Comparison of ENCODE assay signal across 11 mouse cellular contexts in the genomic region with DNA sequence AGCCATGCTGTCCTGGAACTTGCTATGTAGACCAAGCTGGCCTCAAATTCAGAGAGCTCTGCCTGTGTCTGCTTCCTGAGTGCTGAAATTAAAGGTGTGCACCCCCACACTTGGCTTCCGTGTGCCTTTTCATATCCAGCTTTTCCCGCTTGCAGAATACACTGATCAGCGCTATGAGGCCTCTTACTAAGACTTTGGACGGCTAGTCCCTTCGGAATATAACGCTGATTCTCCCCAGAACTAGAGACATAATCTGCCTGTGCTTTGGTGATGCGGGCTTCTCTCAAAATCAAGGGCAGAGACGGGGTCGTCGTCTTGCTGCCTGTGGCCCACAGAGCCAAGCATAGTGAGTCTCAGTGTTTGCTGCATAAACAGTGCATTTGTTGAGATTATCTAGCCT. TPM values are rescaled to one million over a fixed set of nuclear protein-coding genes. Genes with fewer than 3 reads are reported as not detected.
DNase-seq lines count a peak whose midpoint lies in the region; ATAC-seq and TF ChIP-seq lines count a peak whose summit lies in the region.
"Had no signal": no experiment of that assay in that cellular context is flagged by ENCODE, and none has a peak within 500 bp of the region (broad histone marks: within the 10 kb centered on the region; RNA-seq: fewer than 3 reads in every experiment).

No protein-coding gene starts in this region.

- H3K4me2 ChIP-seq in lung, embryonic 14.5 days = 0 out of 2 replicates have a peak overlapping the region, but pooled peaks have one; percentile 15
- H3K4me2 ChIP-seq in hindbrain, embryonic 14.5 days (replicated peaks) = peak overlapping the region; percentile 22; the same call in 1 of the 2 replicates

- no peaks in the 10 kb centered on the region for H3K79me2 ChIP-seq in heart, adult 2 months (replicated peaks; ENCODE audit: control insufficient read depth, insufficient read depth, low read length)

- no peak overlapping the region for H3K4me3 ChIP-seq in heart, adult 2 months
- no peak overlapping the region for H3K4me3 ChIP-seq in lung, embryonic 14.5 days (ENCODE audit: low read depth, low read length)
- no peak overlapping the region for H3K4me3 ChIP-seq in hindbrain, embryonic 14.5 days (replicated peaks; ENCODE audit: low read length)
- no peak overlapping the region for H3K4me3 ChIP-seq in olfactory bulb, adult 2 months (ENCODE audit: insufficient read depth, low read depth, low read length)
- H3K4me3 ChIP-seq: embryonic facial prominence, embryonic 12.5 days had no signal

- TF ChIP-seq CTCF in heart, adult 2 months (IDR thresholded peaks at IDR 0.05) = no peak
- TF ChIP-seq CTCF in lung, embryonic 14.5 days (IDR thresholded peaks at IDR 0.05; ENCODE audit: low read depth) = no peak
- TF ChIP-seq CTCF in olfactory bulb, adult 2 months (IDR thresholded peaks at IDR 0.05; ENCODE audit: insufficient read depth, low read depth, low read length) = no peak

- TF ChIP-seq POLR2A in heart, adult 2 months (IDR thresholded peaks at IDR 0.05; ENCODE audit: insufficient read depth, low read depth, low read length) = no peak
- no peak for TF ChIP-seq POLR2A in olfactory bulb, adult 2 months (IDR thresholded peaks at IDR 0.05; ENCODE audit: insufficient read depth, low read depth, low read length)

- no peak for DNase-seq in heart, adult 2 months
- DNase-seq in heart, postnatal 10 days = no peak
- no peak for DNase-seq in lung, embryonic 14.5 days
- no peak for DNase-seq in lung, postnatal 25 days (ENCODE audit: low spot score)
- no peak for DNase-seq in hindbrain, embryonic 14.5 days (ENCODE audit: low spot score)
- DNase-seq in ovary, adult 18-20 months (ENCODE audit: low spot score) = no peak

- no peaks in the 10 kb centered on the region for H3K4me1 ChIP-seq in heart, adult 2 months (ENCODE audit: control insufficient read depth, insufficient read depth, low read length)
- H3K4me1 ChIP-seq in lung, embryonic 14.5 days (ENCODE audit: insufficient read depth) = no peaks in the 10 kb centered on the region
- H3K4me1 ChIP-seq in hindbrain, embryonic 14.5 days (replicated peaks; ENCODE audit: control insufficient read depth, insufficient read depth, low read length) = peaks cover 31% of the 10 kb centered on the region
- H3K4me1 ChIP-seq in olfactory bulb, adult 2 months (ENCODE audit: control insufficient read depth, insufficient read depth, low read length) = peaks cover 9% of the 10 kb centered on the region

- no peak overlapping the region for H3K9ac ChIP-seq in heart, adult 2 months (ENCODE audit: low read depth, low read length)
- no peak overlapping the region for H3K9ac ChIP-seq in lung, embryonic 14.5 days
- no peak overlapping the region for H3K9ac ChIP-seq in hindbrain, embryonic 14.5 days
- H3K9ac ChIP-seq: embryonic facial prominence, embryonic 12.5 days had no signal

- no peak for TF ChIP-seq EP300 in heart, adult 2 months (IDR thresholded peaks at IDR 0.05; ENCODE audit: insufficient read depth, low read depth, low read length)

- no peak for ATAC-seq in lung, embryonic 14.5 days (ENCODE audit: insufficient read depth)
- no peak for ATAC-seq in hindbrain, embryonic 14.5 days (ENCODE audit: low FRiP score)
- ATAC-seq in granulocyte monocyte progenitor cell, adult 5-6 weeks (replicated peaks; ENCODE audit: poor library complexity, severe bottlenecking) = no peak

- no peaks in the 10 kb centered on the region; the same call in 1 of the 2 replicates for H3K36me3 ChIP-seq in heart, adult 2 months (ENCODE audit: control insufficient read depth, insufficient read depth, low read length)
- H3K36me3 ChIP-seq in lung, embryonic 14.5 days (ENCODE audit: insufficient read depth) = peaks cover 42% of the 10 kb centered on the region
- peaks cover 30% of the 10 kb centered on the region for H3K36me3 ChIP-seq in hindbrain, embryonic 14.5 days (replicated peaks; ENCODE audit: control insufficient read depth, insufficient read depth)

- intact Hi-C loops in heart, adult 2 months (cut with DNase I) = no loop called here
- intact Hi-C loops in heart, postnatal 10 days (cut with DNase I) = loop anchor here (2.0 kb wide), 1 partner anchor 63 kb away; no protein-coding TSS in a partner anchor

- H3K9me3 ChIP-seq in lung, embryonic 14.5 days (ENCODE audit: low read depth, low read length) = no peaks in the 10 kb centered on the region
- H3K9me3 ChIP-seq in hindbrain, embryonic 14.5 days (ENCODE audit: control insufficient read depth, low read length) = no peaks in the 10 kb centered on the region
- H3K9me3 ChIP-seq: embryonic facial prominence, embryonic 12.5 days had no signal

- H3K27me3 ChIP-seq in heart, adult 2 months (ENCODE audit: control insufficient read depth, insufficient read depth, low read length) = no peaks in the 10 kb centered on the region
- H3K27me3 ChIP-seq in lung, embryonic 14.5 days (ENCODE audit: insufficient read depth, low read length) = no peaks in the 10 kb centered on the region
- H3K27me3 ChIP-seq in hindbrain, embryonic 14.5 days (ENCODE audit: control insufficient read depth, insufficient read depth, low read length) = no peaks in the 10 kb centered on the region
- H3K27me3 ChIP-seq: embryonic facial prominence, embryonic 12.5 days had no signal

- 65% methylated on average over 10 of the region's 10 CpGs for WGBS in heart, adult 2 months
- WGBS in lung, embryonic 14.5 days = 54% methylated on average over 10 of the region's 10 CpGs
- WGBS in hindbrain, embryonic 14.5 days = 74% methylated on average over 10 of the region's 10 CpGs
- WGBS in olfactory bulb, adult 2 months = 51% methylated on average over 10 of the region's 10 CpGs

- H3K27ac ChIP-seq in heart, adult 2 months = peak overlapping the region; percentile 17; the same call in 1 of the 2 replicates
- peak overlapping the region; percentile 58; the same call in 1 of the 2 replicates for H3K27ac ChIP-seq in lung, embryonic 14.5 days (ENCODE audit: low read depth)
- H3K27ac ChIP-seq in hindbrain, embryonic 14.5 days = peak overlapping the region; percentile 57; the same call in 1 of the 2 replicates
- peak overlapping the region; percentile 48; the same call in 1 of the 2 replicates for H3K27ac ChIP-seq in olfactory bulb, adult 2 months (ENCODE audit: insufficient read depth, low read depth, low read length)
- H3K27ac ChIP-seq: embryonic facial prominence, embryonic 12.5 days had no signal

RNA-seq across cellular contexts. Expression of gene Klhl23, which starts 4.2 kb away (rescaled TPM):
- 10 to 100 TPM; 31.8 to 32.3 TPM for total RNA-seq in heart, adult 2 months (2021)
- polyA plus RNA-seq in heart, adult 2 months (2012; rRNA removed) = 10.3 and 24.2 TPM in 2 replicates
- 10 to 100 TPM; 44.2 to 46.9 TPM for total RNA-seq in heart, postnatal 10 days (2021)
- 36.1 and 39.6 TPM in 2 replicates for polyA plus RNA-seq in lung, embryonic 14.5 days (2014; fragmentation: Nextera tagmentation; extraction: Ambion mirVana)
- 106 and 112 TPM in 2 replicates for polyA plus RNA-seq in hindbrain, embryonic 14.5 days (2014; fragmentation: Nextera tagmentation; extraction: Ambion mirVana)
- not detected in 2 replicates for polyA plus RNA-seq in olfactory bulb, adult 2 months (2012; ENCODE audit: insufficient read depth, insufficient read length, low replicate concordance, missing spikeins)
- 10.8 and 14.6 TPM in 2 replicates for total RNA-seq in granulocyte monocyte progenitor cell, adult 5-6 weeks (2014; fragmentation: Nextera tagmentation)
- 31.5 and 33.6 TPM in 2 replicates for total RNA-seq in granulocyte monocyte progenitor cell, adult 5-6 weeks (2017)
- total RNA-seq: monocyte, adult 5-6 weeks had no signal

RNA-seq across cellular contexts. Expression of gene Ssb, which starts 35.5 kb away (rescaled TPM):
- 10 to 100 TPM; 58.4 to 64.0 TPM for total RNA-seq in heart, adult 2 months (2021)
- polyA plus RNA-seq in heart, adult 2 months (2012; rRNA removed) = 4.3 and 10.7 TPM in 2 replicates
- 100 to 1,000 TPM in 1 of 2 experiments, 10 to 100 TPM in 1; 84.7 to 102 TPM for total RNA-seq in heart, postnatal 10 days (2021)
- 328 and 346 TPM in 2 replicates for polyA plus RNA-seq in lung, embryonic 14.5 days (2014; fragmentation: Nextera tagmentation; extraction: Ambion mirVana)
- polyA plus RNA-seq in hindbrain, embryonic 14.5 days (2014; fragmentation: Nextera tagmentation; extraction: Ambion mirVana) = 225 and 239 TPM in 2 replicates
- polyA plus RNA-seq in olfactory bulb, adult 2 months (2012; ENCODE audit: insufficient read depth, insufficient read length, low replicate concordance, missing spikeins) = 660 TPM in 1 of 2 replicates, not detected in the other
- 279 TPM in 2 replicates for total RNA-seq in granulocyte monocyte progenitor cell, adult 5-6 weeks (2014; fragmentation: Nextera tagmentation)
- 479 and 601 TPM in 2 replicates for total RNA-seq in granulocyte monocyte progenitor cell, adult 5-6 weeks (2017)

RNA-seq across cellular contexts. Expression of gene Phospho2, which starts 36.5 kb away (rescaled TPM):
- 10 to 100 TPM; 25.3 to 26.8 TPM for total RNA-seq in heart, adult 2 months (2021)
- 14.5 and 18.2 TPM in 2 replicates for polyA plus RNA-seq in heart, adult 2 months (2012; rRNA removed)
- 10 to 100 TPM; 16.4 to 16.9 TPM for total RNA-seq in heart, postnatal 10 days (2021)
- 24.3 and 24.4 TPM in 2 replicates for polyA plus RNA-seq in lung, embryonic 14.5 days (2014; fragmentation: Nextera tagmentation; extraction: Ambion mirVana)
- polyA plus RNA-seq in hindbrain, embryonic 14.5 days (2014; fragmentation: Nextera tagmentation; extraction: Ambion mirVana) = 40.2 and 47.0 TPM in 2 replicates
- polyA plus RNA-seq in olfactory bulb, adult 2 months (2012; ENCODE audit: insufficient read depth, insufficient read length, low replicate concordance, missing spikeins) = not detected in 2 replicates
- 18.5 and 27.8 TPM in 2 replicates for total RNA-seq in granulocyte monocyte progenitor cell, adult 5-6 weeks (2014; fragmentation: Nextera tagmentation)
- total RNA-seq in granulocyte monocyte progenitor cell, adult 5-6 weeks (2017) = 17.8 and 24.1 TPM in 2 replicates

RNA-seq across cellular contexts. Expression of gene Ccdc173, which starts 36.5 kb away (rescaled TPM):
- total RNA-seq in heart, adult 2 months (2021) = under 1 TPM; 0.59 to 0.65 TPM
- 0.12 and 0.23 TPM in 2 replicates for polyA plus RNA-seq in heart, adult 2 months (2012; rRNA removed)
- total RNA-seq in heart, postnatal 10 days (2021) = under 1 TPM; 0.55 to 0.67 TPM
- polyA plus RNA-seq in lung, embryonic 14.5 days (2014; fragmentation: Nextera tagmentation; extraction: Ambion mirVana) = 2.0 and 2.5 TPM in 2 replicates
- 2.0 and 2.3 TPM in 2 replicates for polyA plus RNA-seq in hindbrain, embryonic 14.5 days (2014; fragmentation: Nextera tagmentation; extraction: Ambion mirVana)
- polyA plus RNA-seq in olfactory bulb, adult 2 months (2012; ENCODE audit: insufficient read depth, insufficient read length, low replicate concordance, missing spikeins) = not detected in 2 replicates
- 1.8 and 2.5 TPM in 2 replicates for total RNA-seq in granulocyte monocyte progenitor cell, adult 5-6 weeks (2014; fragmentation: Nextera tagmentation)
- total RNA-seq in granulocyte monocyte progenitor cell, adult 5-6 weeks (2017) = 2.1 and 3.0 TPM in 2 replicates
- polyA plus RNA-seq: large intestine, adult 2 months had no signal

RNA-seq across cellular contexts. Expression of gene Mettl5, which starts 59.5 kb away (rescaled TPM):
- total RNA-seq in heart, adult 2 months (2021) = 10 to 100 TPM; 20.4 to 24.9 TPM
- polyA plus RNA-seq in heart, adult 2 months (2012; rRNA removed) = 5.5 and 7.2 TPM in 2 replicates
- 10 to 100 TPM; 19.0 to 20.6 TPM for total RNA-seq in heart, postnatal 10 days (2021)
- 41.5 and 45.1 TPM in 2 replicates for polyA plus RNA-seq in lung, embryonic 14.5 days (2014; fragmentation: Nextera tagmentation; extraction: Ambion mirVana)
- 32.8 and 33.7 TPM in 2 replicates for polyA plus RNA-seq in hindbrain, embryonic 14.5 days (2014; fragmentation: Nextera tagmentation; extraction: Ambion mirVana)
- polyA plus RNA-seq in olfactory bulb, adult 2 months (2012; ENCODE audit: insufficient read depth, insufficient read length, low replicate concordance, missing spikeins) = not detected in 2 replicates
- 21.1 and 28.7 TPM in 2 replicates for total RNA-seq in granulocyte monocyte progenitor cell, adult 5-6 weeks (2014; fragmentation: Nextera tagmentation)
- 46.0 and 48.8 TPM in 2 replicates for total RNA-seq in granulocyte monocyte progenitor cell, adult 5-6 weeks (2017)

Comparison
In these comparisons a context has a peak if more than half of its experiments do, and no peak if none do; other contexts are left out.
1. RNA of gene Ssb, which starts 35.5 kb away (polyA plus RNA-seq): 660 TPM in olfactory bulb, adult 2 months, 328 to 346 TPM in lung, embryonic 14.5 days and 225 to 239 TPM in hindbrain, embryonic 14.5 days; 4.3 to 10.7 TPM in heart, adult 2 months; every median in the first group is over 10 times any median in the second.
2. RNA of gene Phospho2, which starts 36.5 kb away (polyA plus RNA-seq): 40.2 to 47.0 TPM in hindbrain, embryonic 14.5 days, 24.3 to 24.4 TPM in lung, embryonic 14.5 days and 14.5 to 18.2 TPM in heart, adult 2 months; not detected in olfactory bulb, adult 2 months; every median in the first group is over 10 times any median in the second.
3. Peak in every context shown above with its lines, with median percentiles within 50 percentile points of each other: H3K27ac ChIP-seq.